Mouse (Mus musculus) MEL (cell line): ENCODE data around the gene Nomo1.

Experiments
- CTCF ChIP-seq, 3 experiments: IDR thresholded peaks in 2 of 3; conservative IDR thresholded peaks in 1 of 3; 2 replicates each; pipeline ENCODE4 v1.5.1; 2011 to 2012; ENCODE audit warnings: low read length in 3 of 3, low read depth in 2 of 3, mild to moderate bottlenecking in 2 of 3, improper control_type of control experiment in 1 of 3, inconsistent platforms in 1 of 3, mixed read lengths in 1 of 3, moderate library complexity in 1 of 3; ENCODE audit not compliant: control insufficient read depth in 1 of 3, insufficient read depth in 1 of 3, poor library complexity in 1 of 3, severe bottlenecking in 1 of 3
- EP300 ChIP-seq, 2 experiments: IDR thresholded peaks; 2 replicates each; pipeline ENCODE4 v1.6.1; 2011; ENCODE audit warnings: improper control_type of control experiment in 2 of 2, low read length in 2 of 2, low read depth in 1 of 2, mild to moderate bottlenecking in 1 of 2
- JUND ChIP-seq: IDR thresholded peaks from 2 replicates; pipeline ENCODE4 v1.6.1; 2011; ENCODE audit warnings: low read depth, mild to moderate bottlenecking, improper control_type of control experiment, low read length
- NRF1 ChIP-seq: IDR thresholded peaks from 2 replicates; pipeline ENCODE4 v1.6.1; 2014; ENCODE audit warnings: low read depth, mild to moderate bottlenecking, inconsistent platforms, low read length, improper control_type of control experiment, moderate library complexity; ENCODE audit not compliant: poor library complexity, insufficient read depth, severe bottlenecking
- POLR2AphosphoS5 ChIP-seq: IDR thresholded peaks from 2 replicates; pipeline ENCODE4 v1.6.1; 2012; ENCODE audit warnings: low read depth, borderline replicate concordance, mild to moderate bottlenecking, inconsistent platforms, low read length, moderate library complexity, mixed read lengths
- UBTF ChIP-seq: IDR thresholded peaks from 2 replicates; pipeline ENCODE4 v1.6.1; 2012; ENCODE audit warnings: low read depth, mild to moderate bottlenecking, inconsistent platforms, low read length, improper control_type of control experiment, moderate library complexity, borderline replicate concordance; ENCODE audit not compliant: insufficient read depth

DNA sequence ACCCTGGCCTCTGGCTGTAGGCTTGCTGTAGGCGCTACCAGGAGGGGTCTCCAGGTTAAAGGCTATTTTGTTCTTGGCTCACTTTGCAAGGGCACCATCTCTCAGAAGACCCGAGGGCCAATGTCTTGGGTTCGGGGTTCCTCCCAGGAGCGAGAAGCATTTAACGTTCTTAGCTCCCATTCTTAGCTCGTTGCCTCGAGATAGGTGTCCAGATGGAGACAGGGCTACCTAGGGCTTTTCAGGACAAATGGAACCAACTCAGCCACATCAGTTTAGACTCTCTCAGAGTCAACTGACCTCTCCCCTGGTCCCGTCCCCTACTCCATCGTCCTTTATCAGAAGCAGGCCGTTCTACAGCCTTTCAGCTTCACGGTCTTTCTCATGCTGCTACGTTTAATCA, 98.7 kb downstream of the Nomo1 start:
- TF ChIP-seq UBTF (no peak), EP300 (IDR thresholded peaks at IDR 0.05; ENCODE audit: low read depth in 1 of 2, low read length in 2 of 2) (no peak), NRF1 (no peak), CTCF (IDR thresholded peaks at IDR 0.05 in 2 of 3, conservative IDR thresholded peaks at IDR 0.05 in 1 of 3; ENCODE audit: control insufficient read depth in 1 of 3, insufficient read depth in 1 of 3, low read depth in 2 of 3, low read length in 3 of 3, poor library complexity in 1 of 3, severe bottlenecking in 1 of 3) (no peak), POLR2AphosphoS5 (no peak), JUND (no peak)
